Mouse (Mus musculus) gastrocnemius, postnatal 25 days (tissue): ENCODE measurements around the gene Zdhhc14. TPM values are rescaled to one million over a fixed set of nuclear protein-coding genes. Genes with fewer than 3 reads are reported as not detected.
"Not testable (repeated sequence)": the region's sequence is repeated elsewhere in the genome, so short reads cannot be mapped to it uniquely, and the experiment has no call there.

ENCODE experiments used
- DNase-seq: peaks from one replicate; pipeline ENCODE4 v3.0.0; 2022
- total RNA-seq, 2 experiments: library from RNA; stranded (reverse); gene quantifications; 1 replicate in 1 of 2; 2 replicates in 1 of 2; pipeline ENCODE4 v1.2.3; 2021

Zdhhc14 gene
- total RNA-seq, 2 experiments from 2014 or later, result 2.8 to 3.1 TPM

GRCm38 (mm10) chr17:5607352-5607751, 115.0 kb downstream of the Zdhhc14 start:
- no peak for DNase-seq

- DNase-seq, result no peak
These were observed 117.7 kb downstream of the Zdhhc14 start for GRCm38 (mm10) chr17:5609875-5610552.

DNA sequence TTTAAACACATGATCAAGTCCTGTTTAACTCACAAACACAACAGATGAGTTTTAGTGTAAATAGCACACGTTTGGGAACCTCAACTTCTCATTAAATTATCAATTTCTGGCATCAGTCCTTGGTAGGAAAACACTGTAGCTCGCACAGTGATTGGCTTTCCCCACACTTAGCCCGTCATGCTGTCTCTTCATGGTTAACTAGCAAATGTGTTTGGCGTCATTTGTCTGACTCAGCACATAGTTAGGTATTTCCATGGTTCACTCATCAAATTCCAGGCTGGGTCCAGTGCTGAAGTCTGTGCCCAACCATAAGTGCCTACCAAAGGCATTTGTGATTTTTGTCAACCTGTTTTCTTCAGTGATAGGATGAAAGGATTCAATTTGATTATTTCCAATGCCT, 119.9 kb downstream of the Zdhhc14 start:
- no peak for DNase-seq

- DNase-seq, result peak; percentile 62
These were observed 122.5 kb downstream of the Zdhhc14 start for GRCm38 (mm10) chr17:5614771-5615318.

DNA sequence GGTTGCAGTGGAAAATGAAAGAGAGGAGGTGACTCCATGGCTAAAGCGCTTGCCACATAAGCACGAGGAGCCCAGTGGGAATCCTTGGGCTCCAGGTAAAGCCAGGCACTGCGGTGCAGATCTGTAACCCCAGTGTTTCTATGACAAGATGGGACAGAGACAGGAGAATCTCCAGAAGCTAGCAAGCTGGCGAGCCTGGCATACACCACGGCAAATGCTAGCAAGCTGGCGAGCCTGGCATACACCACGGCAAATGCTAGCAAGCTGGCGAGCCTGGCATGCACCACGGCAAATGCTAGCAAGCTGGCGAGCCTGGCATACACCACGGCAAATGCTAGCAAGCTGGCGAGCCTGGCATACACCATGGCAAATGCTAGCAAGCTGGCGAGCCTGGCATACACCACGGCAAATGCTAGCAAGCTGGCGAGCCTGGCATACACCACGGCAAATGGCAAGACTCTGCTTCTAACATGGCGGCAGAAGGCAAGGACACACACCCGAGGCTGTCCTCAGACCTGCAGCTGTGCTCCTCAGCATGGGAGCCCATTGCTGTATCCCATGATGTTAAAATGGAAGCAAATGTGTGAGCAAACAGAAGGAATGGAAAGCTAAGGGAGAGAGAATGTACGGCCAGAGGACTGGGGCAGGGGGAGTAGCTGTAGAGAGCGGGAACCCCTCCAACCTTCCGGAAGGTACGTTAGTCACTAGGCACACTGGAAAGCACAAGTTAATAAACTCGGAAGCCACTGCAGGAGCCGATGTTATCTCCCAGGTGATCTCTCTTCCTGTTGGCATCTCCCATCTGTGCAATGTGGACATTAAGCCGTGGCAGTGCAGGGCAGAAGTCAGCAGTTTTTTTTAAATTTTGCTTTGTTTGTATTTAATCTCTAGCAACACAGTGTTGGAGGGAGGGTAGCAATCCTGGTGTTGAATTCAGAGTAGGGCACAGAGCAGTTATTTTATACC, 129.6 kb downstream of the Zdhhc14 start:
- no peak for DNase-seq

DNA sequence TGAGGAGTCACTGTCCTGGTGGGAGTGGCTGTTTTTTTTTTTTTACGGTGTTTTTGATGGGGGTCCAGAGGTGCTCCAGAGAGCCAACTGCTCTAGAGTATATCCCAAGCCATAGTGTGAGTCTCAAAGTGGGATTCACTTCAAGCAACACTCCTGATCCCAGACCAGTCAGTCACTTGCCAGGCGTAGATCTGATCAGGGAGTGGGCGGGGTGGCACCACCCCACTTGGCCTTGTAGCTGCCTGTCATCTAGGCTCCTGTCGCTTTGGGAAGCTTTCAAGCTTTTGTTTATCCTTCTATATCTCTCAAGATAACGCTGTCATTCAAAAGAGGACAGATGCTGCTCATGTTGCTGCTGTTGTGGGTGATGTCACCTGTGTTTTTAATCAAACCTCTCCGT, 130.4 kb downstream of the Zdhhc14 start:
- no peak for DNase-seq

- no peak for DNase-seq
These were observed 130.8 kb downstream of the Zdhhc14 start for GRCm38 (mm10) chr17:5623181-5623580.

DNA sequence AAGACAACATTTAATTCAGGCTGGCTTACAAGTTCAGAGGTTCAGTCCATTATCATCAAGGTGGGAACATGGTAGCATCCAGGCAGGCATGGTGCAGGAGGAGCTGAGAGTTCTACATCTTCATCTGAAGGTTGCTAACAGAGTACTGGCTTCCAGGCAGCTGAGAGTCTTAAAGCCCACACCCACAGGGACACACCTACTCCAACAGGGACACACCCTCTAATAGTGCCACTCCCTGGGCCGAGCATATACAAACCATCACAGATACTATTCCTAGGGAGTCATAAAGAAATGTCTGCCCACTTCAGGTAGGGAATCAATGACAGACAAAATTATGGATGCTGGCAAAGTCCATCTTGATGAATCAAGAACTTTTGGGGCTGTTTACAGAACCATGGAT, 132.5 kb downstream of the Zdhhc14 start:
- not testable (repeated sequence) for DNase-seq

GRCm38 (mm10) chr17:5626402-5626801, 134.0 kb downstream of the Zdhhc14 start:
- DNase-seq, result no peak

DNA sequence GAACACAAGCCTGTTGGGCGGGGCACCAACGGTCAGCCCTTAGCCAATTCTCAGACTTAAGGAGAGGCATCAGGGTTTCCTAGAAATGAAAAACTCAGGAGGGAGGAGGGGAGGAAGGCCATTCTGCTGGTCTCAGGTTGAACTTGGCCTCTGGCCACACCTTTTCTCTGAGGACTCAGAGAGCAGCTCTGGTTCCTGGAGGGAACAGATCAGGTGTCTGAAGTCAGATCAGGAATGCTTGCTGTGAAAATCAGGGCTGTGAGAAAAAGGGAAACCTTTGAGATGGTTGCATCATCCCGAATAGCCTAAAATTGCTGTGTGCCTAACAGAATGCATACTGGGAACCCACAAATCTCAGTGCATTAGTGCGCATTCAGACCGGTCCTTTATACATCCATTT, 135.3 kb downstream of the Zdhhc14 start:
- DNase-seq, result no peak

DNA sequence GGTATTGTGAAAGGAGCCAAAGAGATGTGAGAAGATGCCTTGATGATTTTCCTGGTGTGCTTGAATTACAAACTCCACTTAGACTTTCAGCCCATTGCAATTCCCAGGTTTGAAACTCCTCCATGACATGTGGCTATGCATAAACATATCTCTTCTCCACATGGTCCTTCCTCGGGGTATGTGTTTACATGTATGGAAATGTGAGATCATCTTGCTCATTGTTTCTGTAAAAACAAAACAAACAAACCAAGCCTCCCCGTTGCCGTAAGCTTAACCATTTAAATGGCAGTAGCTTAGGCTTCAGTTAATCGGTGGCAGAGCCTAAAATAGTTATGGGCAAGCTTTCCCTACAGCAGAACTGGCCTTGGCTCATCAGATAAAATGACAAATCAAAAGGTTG, 137.3 kb downstream of the Zdhhc14 start:
- no peak for DNase-seq

DNA sequence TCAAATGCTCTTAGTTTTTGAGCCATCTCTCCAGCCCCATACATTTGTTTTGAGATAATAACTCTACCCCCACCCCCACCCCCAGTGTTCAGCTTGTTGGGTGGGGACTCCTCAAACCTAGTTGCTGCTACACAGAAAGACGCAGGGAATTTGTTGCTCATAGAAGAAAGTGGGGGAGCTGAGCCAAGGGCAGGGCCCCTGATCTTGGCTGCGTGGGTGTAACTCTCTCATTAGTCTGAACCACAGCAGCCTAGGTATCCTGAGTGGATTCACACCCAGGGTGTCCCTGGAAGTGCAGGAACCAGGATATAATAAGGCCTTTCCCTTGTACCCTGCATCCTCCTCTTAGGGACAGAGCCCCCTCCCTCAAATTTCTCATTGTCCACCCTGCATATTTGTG, 142.9 kb downstream of the Zdhhc14 start:
- peak; percentile 27 for DNase-seq

DNA sequence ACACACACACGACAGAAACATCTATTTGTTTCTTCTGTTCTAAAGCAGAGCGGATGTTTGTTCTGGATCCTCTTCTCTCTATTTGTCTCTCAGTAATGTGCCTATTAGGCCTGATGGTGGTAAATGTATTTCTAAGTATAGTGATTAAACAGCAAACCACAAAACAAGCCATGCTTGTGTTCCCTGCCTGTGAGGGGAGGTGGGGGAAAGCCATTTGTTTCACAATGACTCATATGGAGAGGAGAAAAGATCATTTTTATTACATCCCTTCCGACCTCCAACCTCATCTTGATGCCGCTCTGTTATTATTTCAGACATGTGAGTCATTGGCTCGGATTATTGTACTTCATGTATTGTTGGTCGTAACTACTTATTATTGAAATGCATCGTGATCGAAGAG, 149.1 kb downstream of the Zdhhc14 start:
- DNase-seq, result no peak

GRCm38 (mm10) chr17:5642918-5643721, 150.8 kb downstream of the Zdhhc14 start:
- DNase-seq, result peak; percentile 50

DNA sequence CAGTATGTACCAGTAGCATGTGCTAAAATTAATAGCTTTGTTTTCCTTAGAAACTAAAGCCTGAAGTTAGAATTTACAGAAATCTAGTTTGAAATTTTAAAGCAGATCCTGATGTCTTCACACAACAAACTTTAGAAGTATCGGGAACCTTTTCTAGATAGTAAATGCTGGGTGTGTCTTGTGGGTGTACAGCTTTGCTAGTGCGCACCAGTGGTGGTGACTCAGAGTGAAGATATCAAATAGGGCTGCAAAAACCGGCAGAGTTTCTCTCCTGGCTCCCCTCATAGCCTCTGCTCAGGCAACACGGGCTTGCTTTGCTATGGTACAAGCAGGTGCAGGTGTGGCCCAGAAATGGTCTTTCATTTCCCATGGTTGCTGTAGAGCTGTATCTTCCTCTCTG, 157.8 kb downstream of the Zdhhc14 start:
- no peak for DNase-seq

GRCm38 (mm10) chr17:5650642-5651041, 158.3 kb downstream of the Zdhhc14 start:
- DNase-seq, result no peak

GRCm38 (mm10) chr17:5651551-5651950, 159.2 kb downstream of the Zdhhc14 start:
- no peak for DNase-seq

GRCm38 (mm10) chr17:5653981-5654380, 161.6 kb downstream of the Zdhhc14 start:
- peak; percentile 21 for DNase-seq

DNA sequence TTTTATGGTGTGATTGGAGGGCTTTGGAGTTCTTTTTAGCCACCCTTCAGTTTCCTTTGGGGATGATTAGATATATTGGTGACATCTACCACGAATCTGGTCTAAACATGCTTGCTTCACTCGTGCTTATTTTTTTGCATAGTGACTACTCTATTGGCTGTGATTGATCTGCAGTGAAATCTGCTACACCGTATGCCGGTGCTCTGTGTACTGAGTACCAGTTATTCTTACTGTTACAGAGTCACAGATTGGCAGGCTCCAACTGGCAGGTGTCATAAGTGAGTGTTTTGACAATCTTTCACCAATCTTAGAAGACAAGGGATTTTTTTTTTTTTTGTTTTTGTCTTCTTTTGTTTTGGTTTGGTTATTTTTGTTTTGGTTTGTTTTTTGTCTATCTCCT, 163.2 kb downstream of the Zdhhc14 start:
- no peak for DNase-seq

- DNase-seq, result no peak
These were observed 168.1 kb downstream of the Zdhhc14 start for GRCm38 (mm10) chr17:5660317-5661080.

- DNase-seq, result no peak
These were observed 174.3 kb downstream of the Zdhhc14 start for GRCm38 (mm10) chr17:5666652-5667051.
